Mouse (Mus musculus) macrophage (primary cell): Measurements from ENCODE around the gene L1cam. TPM values are rescaled to one million over a fixed set of nuclear protein-coding genes. Genes with fewer than 3 reads are reported as not detected.

Source experiments
- H3K27ac ChIP-seq: fragments of 350-480 bp; formaldehyde crosslinking; 2 replicates; pipeline ENCODE4 v1.9.0; 2021
- H3K36me3 ChIP-seq: fragments of 350-480 bp; formaldehyde crosslinking; 2 replicates; pipeline ENCODE4 v1.9.0; 2021; ENCODE audit errors: inconsistent target
- H3K4me3 ChIP-seq: fragments of 350-480 bp; formaldehyde crosslinking; 2 replicates; pipeline ENCODE4 v1.9.0; 2021; ENCODE audit errors: inconsistent target
- H3K79me2 ChIP-seq: fragments of 350-480 bp; formaldehyde crosslinking; 2 replicates; pipeline ENCODE4 v1.9.0; 2021; ENCODE audit errors: inconsistent target
- WGBS: methylation state at CpG from one replicate; pipeline ENCODE4 v1.1.7; 2026; ENCODE audit warnings: inconsistent platforms; ENCODE audit not compliant: missing documents; 5-methylcytosine and 5-hydroxymethylcytosine counted together
- polyA plus RNA-seq: library from polyadenylated mRNA; stranded (reverse); fragments of 250-400 nt; gene quantifications from 3 replicates; pipeline ENCODE4 v1.2.4, GENCODE M21; 2018; ENCODE audit warnings: inconsistent platforms

L1cam gene
- polyA plus RNA-seq, 1 experiment from 2014 or later, result 1.8 TPM

GRCm38 (mm10) chrX:73910049-73910448 is 14.1 kb upstream of the L1cam start:
- Histone ChIP-seq H3K27ac (peak overlapping the region; percentile 84), H3K4me3 (peak overlapping the region; percentile 47)
- 33% methylated on average over 1 of the region's 1 CpGs for WGBS

GRCm38 (mm10) chrX:73897959-73898358 is 2.1 kb upstream of the L1cam start:
- Histone ChIP-seq H3K27ac (no peak overlapping the region), H3K36me3 (peaks cover 4% of the 10 kb centered on the region; the same call in 1 of the 2 replicates), H3K79me2 (no peaks in the 10 kb centered on the region), H3K4me3 (no peak overlapping the region)
- 94% methylated on average over 3 of the region's 3 CpGs for WGBS

More at GRCm38 (mm10) chrX:73910049-73910448, 14.1 kb upstream of the L1cam start:
- Histone ChIP-seq H3K79me2 (peaks cover 46% of the 10 kb centered on the region), H3K36me3 (no peaks in the 10 kb centered on the region)

GRCm38 (mm10) chrX:73892833-73893232 is 3.1 kb downstream of the L1cam start:
- H3K27ac ChIP-seq, result no peak overlapping the region
- no peak overlapping the region for H3K4me3 ChIP-seq
- no peaks in the 10 kb centered on the region for H3K36me3 ChIP-seq
- 92% methylated on average over 14 of the region's 14 CpGs for WGBS
- no peaks in the 10 kb centered on the region for H3K79me2 ChIP-seq

GRCm38 (mm10) chrX:73891551-73892152 is 4.3 kb downstream of the L1cam start, which contains the start of gene Avpr2:
Avpr2 (plus strand) TSS chrX:73892102.
- 70% methylated on average over 6 of the region's 6 CpGs for WGBS
- no peak within 1 kb of the TSS for H3K4me3 ChIP-seq

GRCm38 (mm10) chrX:73881463-73881862 is 14.4 kb downstream of the L1cam start:
- H3K36me3 ChIP-seq, result no peaks in the 10 kb centered on the region
- H3K79me2 ChIP-seq, result no peaks in the 10 kb centered on the region
- no peak overlapping the region for H3K4me3 ChIP-seq
- WGBS, result 50% methylated on average over 6 of the region's 6 CpGs
- no peak overlapping the region for H3K27ac ChIP-seq

More at GRCm38 (mm10) chrX:73891551-73892152, 4.3 kb downstream of the L1cam start, which contains the start of gene Avpr2:
- H3K27ac ChIP-seq, result no peak within 1 kb of the TSS
- no peaks in the 10 kb centered on the region for H3K36me3 ChIP-seq
- no peaks in the 10 kb centered on the region for H3K79me2 ChIP-seq

GRCm38 (mm10) chrX:73881036-73881427 is 14.9 kb downstream of the L1cam start:
- Histone ChIP-seq H3K79me2 (no peaks in the 10 kb centered on the region), H3K27ac (no peak overlapping the region), H3K36me3 (no peaks in the 10 kb centered on the region), H3K4me3 (no peak overlapping the region; the same call in 1 of the 2 replicates)
- WGBS, result 43% methylated on average over 11 of the region's 16 CpGs

GRCm38 (mm10) chrX:73880194-73881035 is 15.5 kb downstream of the L1cam start:
- Histone ChIP-seq H3K27ac (no peak overlapping the region), H3K36me3 (no peaks in the 10 kb centered on the region), H3K79me2 (no peaks in the 10 kb centered on the region), H3K4me3 (peak overlapping the region; percentile 19; the same call in 1 of the 2 replicates)
- WGBS, result 33% methylated on average over 35 of the region's 48 CpGs

GRCm38 (mm10) chrX:73877014-73877413 is 18.9 kb downstream of the L1cam start:
- Histone ChIP-seq H3K79me2 (no peaks in the 10 kb centered on the region), H3K4me3 (no peak overlapping the region), H3K27ac (no peak overlapping the region), H3K36me3 (no peaks in the 10 kb centered on the region)
- WGBS, result 64% methylated on average over 1 of the region's 1 CpGs

GRCm38 (mm10) chrX:73875881-73876280 is 20.0 kb downstream of the L1cam start:
- H3K27ac ChIP-seq, result no peak overlapping the region
- H3K36me3 ChIP-seq, result no peaks in the 10 kb centered on the region
- 86% methylated on average over 2 of the region's 2 CpGs for WGBS

GRCm38 (mm10) chrX:73871956-73872355 is 23.9 kb downstream of the L1cam start:
- H3K79me2 ChIP-seq, result no peaks in the 10 kb centered on the region
- no peaks in the 10 kb centered on the region for H3K36me3 ChIP-seq
- no peak overlapping the region for H3K4me3 ChIP-seq
- H3K27ac ChIP-seq, result no peak overlapping the region
- 73% methylated on average over 1 of the region's 1 CpGs for WGBS

More at GRCm38 (mm10) chrX:73875881-73876280, 20.0 kb downstream of the L1cam start:
- Histone ChIP-seq H3K4me3 (no peak overlapping the region), H3K79me2 (no peaks in the 10 kb centered on the region)

GRCm38 (mm10) chrX:73871474-73871873 is 24.4 kb downstream of the L1cam start:
- Histone ChIP-seq H3K4me3 (no peak overlapping the region), H3K36me3 (no peaks in the 10 kb centered on the region), H3K79me2 (no peaks in the 10 kb centered on the region), H3K27ac (no peak overlapping the region)

GRCm38 (mm10) chrX:73869334-73869733 is 26.6 kb downstream of the L1cam start:
- 27% methylated on average over 4 of the region's 5 CpGs for WGBS
- H3K27ac ChIP-seq, result no peak overlapping the region
- H3K4me3 ChIP-seq, result no peak overlapping the region
- H3K79me2 ChIP-seq, result no peaks in the 10 kb centered on the region
- no peaks in the 10 kb centered on the region for H3K36me3 ChIP-seq

GRCm38 (mm10) chrX:73867852-73868251 is 28.1 kb downstream of the L1cam start:
- no peak overlapping the region for H3K4me3 ChIP-seq
- no peak overlapping the region for H3K27ac ChIP-seq
- WGBS, result 75% methylated on average over 1 of the region's 1 CpGs
- no peaks in the 10 kb centered on the region for H3K79me2 ChIP-seq
- no peaks in the 10 kb centered on the region for H3K36me3 ChIP-seq

- no peak overlapping the region for H3K27ac ChIP-seq
- H3K79me2 ChIP-seq, result no peaks in the 10 kb centered on the region
- 93% methylated on average over 3 of the region's 3 CpGs for WGBS
- H3K4me3 ChIP-seq, result no peak overlapping the region
- H3K36me3 ChIP-seq, result no peaks in the 10 kb centered on the region
These were observed 28.6 kb downstream of the L1cam start for GRCm38 (mm10) chrX:73867256-73867655.

GRCm38 (mm10) chrX:73864692-73865091 is 31.2 kb downstream of the L1cam start:
- no peak overlapping the region for H3K4me3 ChIP-seq
- no peaks in the 10 kb centered on the region for H3K36me3 ChIP-seq
- no peak overlapping the region for H3K27ac ChIP-seq
- H3K79me2 ChIP-seq, result no peaks in the 10 kb centered on the region
- WGBS, result 69% methylated on average over 3 of the region's 3 CpGs
